Mouse (Mus musculus): ENCODE results near the gene Cbx8. TPM values are rescaled to one million over a fixed set of nuclear protein-coding genes. Genes with fewer than 3 reads are reported as not detected.

Cbx8 gene
- polyA plus RNA-seq, 1 experiment, result 6.4 TPM

GRCm38 (mm10) chr11:119044551-119045337 lies 4.0 kb upstream of the Cbx8 start:
- Histone ChIP-seq H3K4me3 (ENCODE audit: insufficient read depth, poor library complexity, severe bottlenecking) (no peak overlapping the region), H3K79me2 (ENCODE audit: control insufficient read depth, insufficient read depth) (peaks cover 7% of the 10 kb centered on the region), H3K79me3 (ENCODE audit: low read depth) (no peaks in the 10 kb centered on the region), H3K27me3 (ENCODE audit: control insufficient read depth, insufficient read depth, insufficient read length) (peaks cover 49% of the 10 kb centered on the region), H3ac (ENCODE audit: control insufficient read depth, insufficient read length, low read depth) (no peak overlapping the region), H3K36me3 (ENCODE audit: control insufficient read depth, insufficient read depth) (no peaks in the 10 kb centered on the region)
- TF ChIP-seq MAX (IDR thresholded peaks at IDR 0.05) (no peak), CTCF (IDR thresholded peaks at IDR 0.05; ENCODE audit: control insufficient read depth, insufficient read depth, insufficient read length) (no peak), USF1 (IDR thresholded peaks at IDR 0.05; ENCODE audit: low read depth) (no peak), MYOG (IDR thresholded peaks at IDR 0.05; ENCODE audit: control insufficient read depth, extremely low read depth, insufficient read length) (no peak), FOSL1 (IDR thresholded peaks at IDR 0.05; ENCODE audit: insufficient read depth, low read length, poor library complexity, severe bottlenecking) (no peak), CEBPB (IDR thresholded peaks at IDR 0.05; ENCODE audit: low read depth) (no peak), MYOD1 (IDR thresholded peaks at IDR 0.05; ENCODE audit: control insufficient read depth, insufficient read length, low read depth) (no peak)

GRCm38 (mm10) chr11:119043761-119044550 lies 3.2 kb upstream of the Cbx8 start:
- H3K79me3 ChIP-seq (ENCODE audit: low read depth), result no peaks in the 10 kb centered on the region
- peaks cover 2% of the 10 kb centered on the region for H3K36me3 ChIP-seq (ENCODE audit: control insufficient read depth, insufficient read depth)
- TF ChIP-seq USF1 (IDR thresholded peaks at IDR 0.05; ENCODE audit: low read depth) (no peak), CTCF (IDR thresholded peaks at IDR 0.05; ENCODE audit: control insufficient read depth, insufficient read depth, insufficient read length) (peak; percentile 16)
- peaks cover 10% of the 10 kb centered on the region for H3K79me2 ChIP-seq (ENCODE audit: control insufficient read depth, insufficient read depth)
- peaks cover 43% of the 10 kb centered on the region for H3K27me3 ChIP-seq (ENCODE audit: control insufficient read depth, insufficient read depth, insufficient read length)
- no peak overlapping the region for H3K4me3 ChIP-seq (ENCODE audit: insufficient read depth, poor library complexity, severe bottlenecking)
- H3ac ChIP-seq (ENCODE audit: control insufficient read depth, insufficient read length, low read depth), result no peak overlapping the region

GRCm38 (mm10) chr11:119043273-119043540 lies 2.4 kb upstream of the Cbx8 start:
- Histone ChIP-seq H3K79me3 (ENCODE audit: low read depth) (no peaks in the 10 kb centered on the region), H3K27me3 (ENCODE audit: control insufficient read depth, insufficient read depth, insufficient read length) (peaks cover 37% of the 10 kb centered on the region), H3K79me2 (ENCODE audit: control insufficient read depth, insufficient read depth) (peaks cover 10% of the 10 kb centered on the region), H3K36me3 (ENCODE audit: control insufficient read depth, insufficient read depth) (peaks cover 8% of the 10 kb centered on the region), H3ac (ENCODE audit: control insufficient read depth, insufficient read length, low read depth) (no peak overlapping the region), H3K4me3 (ENCODE audit: insufficient read depth, poor library complexity, severe bottlenecking) (no peak overlapping the region)
- TF ChIP-seq MYOG (IDR thresholded peaks at IDR 0.05; ENCODE audit: control insufficient read depth, extremely low read depth, insufficient read length) (no peak), MYOD1 (IDR thresholded peaks at IDR 0.05; ENCODE audit: control insufficient read depth, insufficient read length, low read depth) (no peak), CTCF (IDR thresholded peaks at IDR 0.05; ENCODE audit: control insufficient read depth, insufficient read depth, insufficient read length) (no peak), FOSL1 (IDR thresholded peaks at IDR 0.05; ENCODE audit: insufficient read depth, low read length, poor library complexity, severe bottlenecking) (no peak), USF1 (IDR thresholded peaks at IDR 0.05; ENCODE audit: low read depth) (no peak), CEBPB (IDR thresholded peaks at IDR 0.05; ENCODE audit: low read depth) (no peak), MAX (IDR thresholded peaks at IDR 0.05) (no peak)

- TF ChIP-seq CTCF (IDR thresholded peaks at IDR 0.05; ENCODE audit: control insufficient read depth, insufficient read depth, insufficient read length), result no peak
- TF ChIP-seq MAX (IDR thresholded peaks at IDR 0.05), result no peak
- no peak for TF ChIP-seq MYOG (IDR thresholded peaks at IDR 0.05; ENCODE audit: control insufficient read depth, extremely low read depth, insufficient read length)
- TF ChIP-seq MYOD1 (IDR thresholded peaks at IDR 0.05; ENCODE audit: control insufficient read depth, insufficient read length, low read depth), result no peak
- no peak for TF ChIP-seq CEBPB (IDR thresholded peaks at IDR 0.05; ENCODE audit: low read depth)
- no peak for TF ChIP-seq USF1 (IDR thresholded peaks at IDR 0.05; ENCODE audit: low read depth)
- no peak for TF ChIP-seq FOSL1 (IDR thresholded peaks at IDR 0.05; ENCODE audit: insufficient read depth, low read length, poor library complexity, severe bottlenecking)
- Histone ChIP-seq H3ac (ENCODE audit: control insufficient read depth, insufficient read length, low read depth) (no peak overlapping the region), H3K27me3 (ENCODE audit: control insufficient read depth, insufficient read depth, insufficient read length) (peaks cover 32% of the 10 kb centered on the region), H3K4me3 (ENCODE audit: insufficient read depth, poor library complexity, severe bottlenecking) (no peak overlapping the region), H3K79me3 (ENCODE audit: low read depth) (no peaks in the 10 kb centered on the region), H3K79me2 (ENCODE audit: control insufficient read depth, insufficient read depth) (peaks cover 10% of the 10 kb centered on the region), H3K36me3 (ENCODE audit: control insufficient read depth, insufficient read depth) (peaks cover 8% of the 10 kb centered on the region)
Measured at GRCm38 (mm10) chr11:119042466-119043272, 1.9 kb upstream of the Cbx8 start.

- peaks cover 8% of the 10 kb centered on the region for H3K36me3 ChIP-seq (ENCODE audit: control insufficient read depth, insufficient read depth)
- H3K27me3 ChIP-seq (ENCODE audit: control insufficient read depth, insufficient read depth, insufficient read length), result peaks cover 24% of the 10 kb centered on the region
- peaks cover 10% of the 10 kb centered on the region for H3K79me2 ChIP-seq (ENCODE audit: control insufficient read depth, insufficient read depth)
- H3K79me3 ChIP-seq (ENCODE audit: low read depth), result no peaks in the 10 kb centered on the region
- H3K4me3 ChIP-seq (ENCODE audit: insufficient read depth, poor library complexity, severe bottlenecking), result peak overlapping the region; percentile 36
- TF ChIP-seq FOSL1 (IDR thresholded peaks at IDR 0.05; ENCODE audit: insufficient read depth, low read length, poor library complexity, severe bottlenecking), result no peak
- TF ChIP-seq MYOD1 (IDR thresholded peaks at IDR 0.05; ENCODE audit: control insufficient read depth, insufficient read length, low read depth), result no peak
- TF ChIP-seq MAX (IDR thresholded peaks at IDR 0.05), result no peak
- no peak for TF ChIP-seq CEBPB (IDR thresholded peaks at IDR 0.05; ENCODE audit: low read depth)
- TF ChIP-seq USF1 (IDR thresholded peaks at IDR 0.05; ENCODE audit: low read depth), result no peak
- TF ChIP-seq MYOG (IDR thresholded peaks at IDR 0.05; ENCODE audit: control insufficient read depth, extremely low read depth, insufficient read length), result no peak
- TF ChIP-seq CTCF (IDR thresholded peaks at IDR 0.05; ENCODE audit: control insufficient read depth, insufficient read depth, insufficient read length), result no peak
- H3ac ChIP-seq (ENCODE audit: control insufficient read depth, insufficient read length, low read depth), result peak overlapping the region; percentile 87
Measured at GRCm38 (mm10) chr11:119041750-119042465, 1.1 kb upstream of the Cbx8 start.
